ENCODE assay signal across 7 mouse cellular contexts in the genomic region with DNA sequence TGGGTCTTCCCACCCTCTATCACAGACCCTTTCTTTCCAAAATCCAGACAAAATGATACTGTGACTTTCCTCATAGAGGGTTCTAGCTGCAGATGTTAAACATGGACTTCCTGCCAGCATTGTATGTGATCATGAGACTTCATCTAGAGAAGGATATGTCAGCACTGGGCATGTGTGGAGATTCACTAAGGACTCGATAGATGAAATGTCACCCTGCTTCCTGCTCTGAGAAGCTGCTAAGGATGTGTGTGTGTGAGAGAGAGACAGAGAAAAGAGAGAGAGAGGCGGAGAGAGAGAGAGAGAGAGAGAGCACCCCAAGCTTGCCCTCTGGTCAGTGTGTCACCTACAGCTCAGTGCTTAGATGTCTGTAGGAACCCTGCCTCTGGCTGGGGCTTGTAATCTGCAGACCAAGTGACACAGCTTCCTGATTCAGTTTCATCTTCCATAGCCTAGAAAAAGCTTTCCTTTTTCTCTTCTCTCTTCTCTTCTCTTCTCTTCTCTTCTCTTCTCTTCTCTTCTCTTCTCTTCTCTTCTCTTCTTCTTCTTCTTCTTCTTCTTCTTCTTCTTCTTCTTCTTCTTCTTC.
A peak's percentile ranks its signal among the peaks of the same experiment; 100 is the strongest.
DNase-seq lines count a peak whose midpoint lies in the region; ATAC-seq lines count a peak whose summit lies in the region.
"Not testable (repeated sequence)": the region's sequence is repeated elsewhere in the genome, so short reads cannot be mapped to it uniquely, and the experiment has no call there.

No protein-coding gene starts in this region.

- not testable (repeated sequence) for H3K4me2 ChIP-seq in lung, embryonic 15.5 days

- DNase-seq in CD4-positive, CD25-positive, alpha-beta regulatory T cell, adult 2 months (ENCODE audit: low read depth, low spot score), result peak; percentile 42
- peak; percentile 9 for DNase-seq in heart, adult 11 months

- not testable (repeated sequence) for H3K27me3 ChIP-seq in lung, embryonic 15.5 days

- H3K9ac ChIP-seq in lung, embryonic 15.5 days, result not testable (repeated sequence)

- H3K27ac ChIP-seq in lung, embryonic 15.5 days, result peak overlapping the region; percentile 75

- not testable (repeated sequence) for H3K36me3 ChIP-seq in lung, embryonic 15.5 days

- peaks cover 34% of the 10 kb centered on the region for H3K4me1 ChIP-seq in lung, embryonic 15.5 days

- peak; percentile 63 for ATAC-seq in activated CD4-positive, CD25-positive, alpha-beta regulatory T cell, adult 4 months
- ATAC-seq in common myeloid progenitor, adult 5-6 weeks (replicated peaks; ENCODE audit: low read depth, poor library complexity, severe bottlenecking), result peak; percentile 60
- peak; percentile 63 for ATAC-seq in inflammation-experienced regulatory T-cells, adult 6 months
- ATAC-seq in lung, embryonic 15.5 days (ENCODE audit: borderline replicate concordance, extremely low read depth, low FRiP score, low TSS enrichment), result not testable (repeated sequence)
- peak; percentile 43; the same call in 1 of the 2 replicates for ATAC-seq in megakaryocyte, adult 5-6 weeks (ENCODE audit: poor library complexity, severe bottlenecking)

- WGBS in lung, embryonic 15.5 days, result 64% methylated on average over 2 of the region's 2 CpGs

- not testable (repeated sequence) for H3K4me3 ChIP-seq in lung, embryonic 15.5 days

- not testable (repeated sequence) for H3K9me3 ChIP-seq in lung, embryonic 15.5 days
